Mouse (Mus musculus) urinary bladder, postnatal 25 days (tissue): Measurements from ENCODE around the gene 1700034J05Rik.

ENCODE experiments used
- DNase-seq: peaks from one replicate; pipeline ENCODE4 v3.0.0; 2022; ENCODE audit warnings: low spot score

Gene 1700034J05Rik

GRCm38 (mm10) chr6:146963396-146964150, 9.4 kb upstream of the 1700034J05Rik start:
- DNase-seq: no peak

GRCm38 (mm10) chr6:146961832-146962481, 7.7 kb upstream of the 1700034J05Rik start:
- DNase-seq: no peak

- no peak for DNase-seq
Measured at GRCm38 (mm10) chr6:146960956-146961355, 6.7 kb upstream of the 1700034J05Rik start.

GRCm38 (mm10) chr6:146959908-146960680, 5.9 kb upstream of the 1700034J05Rik start:
- peak; percentile 46 for DNase-seq

GRCm38 (mm10) chr6:146958694-146959093, 4.5 kb upstream of the 1700034J05Rik start:
- DNase-seq: no peak

- DNase-seq: no peak
Measured at GRCm38 (mm10) chr6:146956961-146957360, 2.7 kb upstream of the 1700034J05Rik start.

GRCm38 (mm10) chr6:146955896-146956295, 1.7 kb upstream of the 1700034J05Rik start:
- DNase-seq: no peak

- no peak for DNase-seq
Measured at GRCm38 (mm10) chr6:146955475-146955874, 1.3 kb upstream of the 1700034J05Rik start.

- DNase-seq: no peak
Measured at GRCm38 (mm10) chr6:146950454-146950832, 3.8 kb downstream of the 1700034J05Rik start.

- DNase-seq: no peak
Measured at GRCm38 (mm10) chr6:146949682-146950453, 4.4 kb downstream of the 1700034J05Rik start.

GRCm38 (mm10) chr6:146947186-146947585, 7.0 kb downstream of the 1700034J05Rik start:
- no peak for DNase-seq

- no peak for DNase-seq
Measured at GRCm38 (mm10) chr6:146946327-146947029, 7.7 kb downstream of the 1700034J05Rik start.

GRCm38 (mm10) chr6:146944830-146945229, 9.4 kb downstream of the 1700034J05Rik start:
- DNase-seq: no peak

- no peak for DNase-seq
Measured at GRCm38 (mm10) chr6:146944009-146944408, 10.2 kb downstream of the 1700034J05Rik start.

- no peak for DNase-seq
Measured at GRCm38 (mm10) chr6:146941505-146942275, 12.5 kb downstream of the 1700034J05Rik start.

- DNase-seq: peak; percentile 69
Measured at GRCm38 (mm10) chr6:146939026-146939425, 15.2 kb downstream of the 1700034J05Rik start.

GRCm38 (mm10) chr6:146935957-146936356, 18.3 kb downstream of the 1700034J05Rik start:
- DNase-seq: no peak

- DNase-seq: no peak
Measured at GRCm38 (mm10) chr6:146933123-146933522, 21.1 kb downstream of the 1700034J05Rik start.

- DNase-seq: no peak
Measured at GRCm38 (mm10) chr6:146929031-146929430, 25.2 kb downstream of the 1700034J05Rik start.

- no peak for DNase-seq
Measured at GRCm38 (mm10) chr6:146928108-146928507, 26.1 kb downstream of the 1700034J05Rik start.
